Mouse (Mus musculus) adrenal gland, adult (tissue): ENCODE data around the gene Atp1b3.
A peak's percentile ranks its signal among the peaks of the same experiment; 100 is the strongest.
"Not testable (repeated sequence)": the region's sequence is repeated elsewhere in the genome, so short reads cannot be mapped to it uniquely, and the experiment has no call there.

Source experiments
- DNase-seq, 2 experiments: peaks; one replicate each; pipeline ENCODE4 v3.0.0; 2022 to 2023; ENCODE audit warnings: low spot score in 1 of 2; ENCODE audit not compliant: inconsistent age in 2 of 2

Atp1b3 gene

GRCm38 (mm10) chr9:96364141-96364838, at the start of gene Atp1b3:
Atp1b3 (minus strand) TSS chr9:96364442.
- DNase-seq, result peak; percentile 99 to 100

GRCm38 (mm10) chr9:96412821-96413405, 48.7 kb upstream of the Atp1b3 start:
- DNase-seq, result peak in 1 of 2 experiments; percentile 46

- peak in 1 of 2 experiments; percentile 40 for DNase-seq
Observed at GRCm38 (mm10) chr9:96404312-96404711, 40.1 kb upstream of the Atp1b3 start.

- not testable (repeated sequence) for DNase-seq
Observed at GRCm38 (mm10) chr9:96399916-96400315, 35.7 kb upstream of the Atp1b3 start.

- no peak for DNase-seq
Observed at GRCm38 (mm10) chr9:96399425-96399878, 35.2 kb upstream of the Atp1b3 start.

GRCm38 (mm10) chr9:96398614-96399013, 34.4 kb upstream of the Atp1b3 start:
- DNase-seq, result no peak

GRCm38 (mm10) chr9:96398165-96398564, 33.9 kb upstream of the Atp1b3 start:
- DNase-seq, result no peak

- no peak for DNase-seq
Observed at GRCm38 (mm10) chr9:96394910-96395690, 30.9 kb upstream of the Atp1b3 start.

- no peak for DNase-seq
Observed at GRCm38 (mm10) chr9:96393731-96394235, 29.5 kb upstream of the Atp1b3 start.

GRCm38 (mm10) chr9:96393112-96393511, 28.9 kb upstream of the Atp1b3 start:
- DNase-seq, result peak; percentile 25 to 64

- DNase-seq, result peak in 1 of 2 experiments; percentile 38
Observed at GRCm38 (mm10) chr9:96391921-96392320, 27.7 kb upstream of the Atp1b3 start.

- no peak for DNase-seq
Observed at GRCm38 (mm10) chr9:96383714-96384487, 19.7 kb upstream of the Atp1b3 start.

GRCm38 (mm10) chr9:96382756-96383155, 18.5 kb upstream of the Atp1b3 start:
- no peak for DNase-seq

- peak; percentile 62 to 84 for DNase-seq
Observed at GRCm38 (mm10) chr9:96381393-96381792, 17.2 kb upstream of the Atp1b3 start.

- DNase-seq, result no peak
Observed at GRCm38 (mm10) chr9:96379551-96379950, 15.3 kb upstream of the Atp1b3 start.

- no peak for DNase-seq
Observed at GRCm38 (mm10) chr9:96378747-96379146, 14.5 kb upstream of the Atp1b3 start.

GRCm38 (mm10) chr9:96377096-96377495, 12.9 kb upstream of the Atp1b3 start:
- no peak for DNase-seq

- DNase-seq, result no peak
Observed at GRCm38 (mm10) chr9:96375819-96376218, 11.6 kb upstream of the Atp1b3 start.

GRCm38 (mm10) chr9:96371075-96371474, 6.8 kb upstream of the Atp1b3 start:
- DNase-seq, result no peak

- DNase-seq, result no peak
Observed at GRCm38 (mm10) chr9:96369654-96370384, 5.6 kb upstream of the Atp1b3 start.
